Mouse (Mus musculus): ENCODE measurements around the gene St5. TPM values are rescaled to one million over a fixed set of nuclear protein-coding genes. Genes with fewer than 3 reads are reported as not detected.

Gene St5
- polyA plus RNA-seq, 1 experiment from 2014 or later, result 23.4 TPM

Small RNAs within 50 kb of the gene (microRNA-seq; reads per million reads assigned to microRNA genes)
- gene Gm47284, result not detected

Other genes starting within 250 kb of the St5 start
- 0.82 and 1.2 TPM in 2 replicates for gene Trim66, start 195.5 kb downstream of the St5 start, polyA plus RNA-seq (2014; fragmentation: Nextera tagmentation; extraction: Ambion mirVana)
- gene Rpl27a, start 184.5 kb downstream of the St5 start, polyA plus RNA-seq (2014; fragmentation: Nextera tagmentation; extraction: Ambion mirVana), result 81.9 and 91.4 TPM in 2 replicates
- 12.7 and 13.0 TPM in 2 replicates for gene Akip1, start 85 bp upstream of the St5 start, polyA plus RNA-seq (2014; fragmentation: Nextera tagmentation; extraction: Ambion mirVana)
- 0.70 TPM in 1 of 2 replicates, not detected in the other for gene BC051019, start 20.2 kb upstream of the St5 start, polyA plus RNA-seq (2014; fragmentation: Nextera tagmentation; extraction: Ambion mirVana)
- gene Ascl3, start 28.1 kb upstream of the St5 start, polyA plus RNA-seq (2014; fragmentation: Nextera tagmentation; extraction: Ambion mirVana), result not detected in 2 replicates
- 149 TPM in 2 replicates for gene Tmem9b, start 49.3 kb upstream of the St5 start, polyA plus RNA-seq (2014; fragmentation: Nextera tagmentation; extraction: Ambion mirVana)
- gene Nrip3, start 78.4 kb upstream of the St5 start, polyA plus RNA-seq (2014; fragmentation: Nextera tagmentation; extraction: Ambion mirVana), result 12.6 and 14.1 TPM in 2 replicates
- 1.7 and 2.1 TPM in 2 replicates for gene Scube2, start 162.1 kb upstream of the St5 start, polyA plus RNA-seq (2014; fragmentation: Nextera tagmentation; extraction: Ambion mirVana)

Measured in hindbrain, embryonic 14.5 days (tissue).